Mouse (Mus musculus): Measurements from ENCODE around the gene Tesc.

DNA sequence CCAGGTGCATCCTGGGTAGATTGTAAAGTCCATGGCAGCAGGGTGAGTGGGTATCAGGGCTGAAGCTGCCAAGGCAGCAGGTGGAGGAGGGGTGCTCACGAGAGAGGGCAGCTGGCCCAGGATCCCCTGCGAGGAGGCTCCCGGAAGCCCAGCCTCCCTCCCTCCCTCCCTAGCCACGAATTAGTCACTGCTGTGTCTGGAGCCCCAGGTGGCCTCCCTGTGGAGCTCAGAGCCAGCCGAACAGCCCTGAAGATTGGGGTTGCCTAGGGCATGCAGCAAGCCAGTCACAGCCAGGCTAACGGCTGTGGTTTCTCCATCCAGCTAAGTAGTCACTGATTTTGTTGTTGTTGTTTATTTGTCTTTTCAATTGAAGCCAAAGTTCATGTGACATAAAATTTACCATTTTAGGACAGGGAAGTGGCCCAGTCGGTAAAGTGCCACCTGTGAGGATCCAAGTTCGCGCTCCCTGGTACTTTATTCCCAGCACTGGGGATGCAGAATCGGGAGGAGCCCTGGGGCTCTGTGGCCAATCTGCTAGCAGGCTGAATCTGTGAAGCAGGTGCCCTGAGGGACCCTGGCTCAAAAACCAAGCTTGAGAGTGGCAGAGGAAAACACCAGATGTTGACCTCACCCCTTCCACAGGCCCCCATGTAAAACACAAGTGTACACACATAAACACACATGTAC, 10.4 kb downstream of the Tesc start:
- TF ChIP-seq CTCF (IDR thresholded peaks at IDR 0.05; ENCODE audit: low read depth) (no peak), EP300 (IDR thresholded peaks at IDR 0.05; ENCODE audit: low read depth) (no peak)

Measured in liver, embryonic 14.5 days (tissue).